Mouse (Mus musculus) limb, embryonic 10.5 days (tissue): ENCODE data around the gene Aqp1. TPM values are rescaled to one million over a fixed set of nuclear protein-coding genes. Genes with fewer than 3 reads are reported as not detected.
A peak's percentile ranks its signal among the peaks of the same experiment; 100 is the strongest.

Experiments
- DNase-seq: peaks from one replicate; pipeline ENCODE4 v3.0.0-alpha.2; 2017; ENCODE audit warnings: low spot score
- H3K27ac ChIP-seq: fragments of 300-500 bp; sonication (generic); 2 replicates; pipeline ENCODE4 v1.5.1; 2016; ENCODE audit warnings: mild to moderate bottlenecking
- H3K27me3 ChIP-seq: fragments of 300-500 bp; sonication (generic); 2 replicates; pipeline ENCODE4 v1.6.1; 2016; ENCODE audit warnings: low read depth, mild to moderate bottlenecking; ENCODE audit not compliant: poor library complexity, severe bottlenecking
- H3K36me3 ChIP-seq: fragments of 300-500 bp; sonication (generic); 2 replicates; pipeline ENCODE4 v1.6.1; 2016; ENCODE audit warnings: mild to moderate bottlenecking, moderate library complexity
- H3K4me1 ChIP-seq: fragments of 300-500 bp; sonication (generic); 2 replicates; pipeline ENCODE4 v1.6.1; 2016
- H3K4me3 ChIP-seq: fragments of 300-500 bp; sonication (generic); 2 replicates; pipeline ENCODE4 v1.5.1; 2016; ENCODE audit warnings: mild to moderate bottlenecking, moderate library complexity
- H3K9me3 ChIP-seq: fragments of 300-500 bp; sonication (generic); replicated peaks from 2 replicates; pipeline ENCODE4 v1.6.1; 2016; ENCODE audit warnings: mild to moderate bottlenecking
- WGBS: fragments of 180-500 bp; shearing (Covaris S2); methylation state at CpG from one replicate; pipeline ENCODE4 v1.1.7; 2016; 5-methylcytosine and 5-hydroxymethylcytosine counted together
- polyA plus RNA-seq: library from polyadenylated mRNA; unstranded; fragments of >200 nt; fragmentation: Nextera tagmentation; extraction: Ambion mirVana; gene quantifications from 2 replicates; pipeline ENCODE4 v1.2.1, GENCODE M21; 2016

The Aqp1 gene
- polyA plus RNA-seq, 1 experiment from 2014 or later, result 1.1 TPM

DNA sequence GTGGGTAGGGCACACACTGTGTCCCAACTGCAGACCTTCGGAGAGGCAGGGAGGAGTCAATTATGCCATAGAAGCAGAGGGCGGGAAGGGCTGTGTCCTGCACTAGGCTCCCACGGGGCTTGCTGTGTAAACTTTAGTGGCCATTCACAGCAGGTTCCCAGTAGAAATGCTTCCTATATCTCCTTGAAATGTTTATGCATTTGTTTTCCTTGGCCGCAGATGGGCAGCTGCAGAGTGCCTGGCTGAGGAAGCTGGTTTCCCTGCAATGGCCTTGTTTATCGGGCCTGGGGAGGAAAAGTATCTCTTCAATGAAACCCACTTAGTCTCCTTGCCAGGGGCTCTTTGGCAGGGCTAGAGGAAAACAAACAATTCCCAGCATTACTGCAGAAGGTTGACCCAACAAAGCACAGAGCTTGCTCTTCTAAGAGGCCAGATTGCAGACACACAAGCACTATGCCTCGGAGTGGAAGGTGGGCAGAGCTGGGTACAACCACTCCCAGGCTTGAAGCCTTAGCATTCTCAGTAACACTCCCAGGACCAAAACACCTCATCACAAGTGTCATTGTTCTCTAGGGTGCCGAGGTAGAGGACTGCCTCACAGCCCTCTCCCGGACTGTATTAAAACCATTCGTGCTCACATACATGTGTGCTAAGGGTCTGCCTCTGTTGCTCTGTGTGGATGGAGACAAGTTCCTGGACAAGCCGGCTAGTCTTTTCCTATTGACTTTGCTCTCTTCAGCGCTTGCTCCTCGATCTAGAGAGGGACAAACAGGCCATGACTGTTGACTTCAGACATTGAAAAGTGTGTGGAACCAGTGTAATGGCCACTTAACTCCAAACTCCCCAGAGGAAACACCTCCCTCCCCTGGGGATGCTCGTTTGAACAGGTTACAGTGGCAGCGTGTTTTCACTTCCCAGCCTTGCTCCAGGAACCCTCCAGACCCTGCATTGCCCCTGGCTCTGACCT lies 16.4 kb upstream of the Aqp1 start:
- Histone ChIP-seq H3K4me1 (peaks cover 18% of the 10 kb centered on the region; the same call in 1 of the 2 replicates), H3K4me3 (no peak overlapping the region), H3K27me3 (no peaks in the 10 kb centered on the region), H3K27ac (no peak overlapping the region), H3K36me3 (0 out of 2 replicates have a peak, but pooled peaks cover 8% of the 10 kb centered on the region), H3K9me3 (no peaks in the 10 kb centered on the region)
- WGBS, result 71% methylated on average over 14 of the region's 14 CpGs
- no peak for DNase-seq

DNA sequence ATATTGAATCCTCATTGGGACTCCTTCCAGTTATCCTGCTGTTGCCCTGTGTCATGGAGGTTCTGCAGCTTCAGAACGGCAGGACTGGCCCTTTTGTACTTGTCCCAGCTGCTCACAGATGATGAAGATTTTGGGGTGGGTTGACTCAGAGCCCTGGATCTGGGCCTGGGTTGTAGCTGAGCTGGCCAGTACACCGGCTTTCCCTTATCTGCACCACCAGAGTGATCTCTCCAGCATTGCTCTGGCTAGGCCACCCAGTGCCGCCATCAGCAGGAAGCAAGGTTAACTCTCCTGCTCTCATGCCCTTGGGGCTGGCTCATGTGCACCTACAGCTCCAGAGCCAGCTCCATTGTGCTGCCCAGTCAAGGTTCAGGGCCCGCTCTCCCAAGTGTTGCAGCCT lies 15.3 kb upstream of the Aqp1 start:
- Histone ChIP-seq H3K9me3 (no peaks in the 10 kb centered on the region), H3K27me3 (no peaks in the 10 kb centered on the region), H3K4me1 (peaks cover 21% of the 10 kb centered on the region; the same call in 1 of the 2 replicates), H3K27ac (no peak overlapping the region; the same call in 1 of the 2 replicates), H3K4me3 (no peak overlapping the region), H3K36me3 (0 out of 2 replicates have a peak, but pooled peaks cover 8% of the 10 kb centered on the region)
- WGBS, result 84% methylated on average over 4 of the region's 4 CpGs
- DNase-seq, result no peak

DNA sequence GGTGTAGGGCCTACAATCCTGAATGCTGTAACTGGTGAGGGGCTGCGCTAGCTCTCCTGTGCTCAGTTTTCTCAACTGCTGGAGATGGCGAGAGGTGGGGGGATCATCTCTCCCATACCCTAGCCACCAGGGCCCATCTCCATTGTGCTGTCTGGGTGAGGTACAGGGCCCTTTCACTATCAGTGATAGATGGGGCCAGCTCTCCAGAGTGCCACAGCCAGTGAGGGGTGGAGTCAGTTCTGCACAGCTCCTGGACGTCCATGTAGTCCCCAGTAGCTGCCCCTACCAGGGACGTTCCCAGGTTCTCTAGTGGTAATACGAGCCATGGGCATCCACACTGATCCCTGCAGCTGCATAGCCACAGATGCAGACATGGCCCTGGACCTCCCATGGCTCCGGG lies 14.7 kb upstream of the Aqp1 start:
- DNase-seq, result no peak
- Histone ChIP-seq H3K9me3 (no peaks in the 10 kb centered on the region), H3K4me1 (peaks cover 21% of the 10 kb centered on the region; the same call in 1 of the 2 replicates), H3K36me3 (0 out of 2 replicates have a peak, but pooled peaks cover 8% of the 10 kb centered on the region), H3K27ac (no peak overlapping the region; the same call in 1 of the 2 replicates), H3K27me3 (no peaks in the 10 kb centered on the region), H3K4me3 (no peak overlapping the region)
- WGBS, result 66% methylated on average over 6 of the region's 6 CpGs

DNA sequence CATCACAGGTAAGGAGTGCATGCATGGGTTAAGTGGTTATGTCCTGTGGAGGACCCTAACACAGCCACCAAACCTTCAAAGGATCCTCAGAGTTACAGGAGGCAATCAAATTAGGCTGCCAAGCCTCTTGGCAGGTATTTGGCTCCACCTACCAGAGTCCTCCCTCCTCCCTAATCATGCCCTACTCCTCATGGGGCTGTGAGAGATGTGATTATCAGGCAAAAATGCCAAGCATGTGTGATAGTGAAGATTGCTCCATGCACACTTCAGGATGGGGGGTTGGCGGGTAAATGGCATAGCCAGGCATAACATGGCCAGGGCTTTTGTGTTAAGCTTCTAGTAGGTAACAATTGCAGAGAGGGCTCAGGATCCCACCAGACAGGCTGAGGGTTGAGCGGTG lies 13.3 kb upstream of the Aqp1 start:
- Histone ChIP-seq H3K27ac (no peak overlapping the region), H3K9me3 (no peaks in the 10 kb centered on the region), H3K4me1 (peaks cover 21% of the 10 kb centered on the region; the same call in 1 of the 2 replicates), H3K4me3 (no peak overlapping the region), H3K36me3 (0 out of 2 replicates have a peak, but pooled peaks cover 8% of the 10 kb centered on the region), H3K27me3 (no peaks in the 10 kb centered on the region)
- DNase-seq, result no peak
- WGBS, result 91% methylated on average over 2 of the region's 2 CpGs

DNA sequence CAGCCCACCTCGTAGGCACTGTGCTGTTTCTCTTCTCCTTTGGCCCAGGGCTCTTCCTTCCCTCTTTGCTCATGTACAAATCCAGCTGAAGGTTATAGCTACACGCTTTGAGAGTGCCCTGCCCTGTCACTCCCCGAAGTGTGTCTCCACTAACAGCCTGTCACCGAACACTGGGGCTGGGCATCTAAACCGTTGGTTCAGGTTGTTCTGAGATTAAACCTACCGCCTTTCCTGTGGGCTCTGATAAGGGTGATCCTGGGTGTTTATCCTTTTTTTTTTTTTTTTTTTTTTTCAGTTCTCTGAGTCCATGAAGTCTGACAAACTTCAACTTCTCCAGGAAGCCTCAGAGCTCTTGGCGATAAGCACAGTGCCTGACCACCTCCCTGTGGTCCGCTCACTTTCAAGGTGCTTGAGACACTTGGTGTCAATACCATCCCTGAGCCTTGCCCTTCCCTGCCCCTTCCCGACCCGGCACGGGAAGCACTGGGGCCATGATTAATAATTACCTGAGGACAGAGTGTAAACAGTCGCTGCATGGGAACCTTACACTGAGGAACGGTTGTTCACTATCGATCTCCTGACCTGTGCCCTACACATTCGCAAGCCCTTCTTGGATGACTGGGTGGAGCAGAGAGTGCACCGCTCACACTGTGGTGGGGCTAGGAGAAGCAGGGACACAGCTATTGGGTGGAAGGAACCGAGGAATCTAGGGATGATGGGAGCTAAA lies 12.2 kb upstream of the Aqp1 start:
- H3K4me1 ChIP-seq, result peaks cover 21% of the 10 kb centered on the region; the same call in 1 of the 2 replicates
- H3K4me3 ChIP-seq, result no peak overlapping the region
- no peak for DNase-seq
- H3K27ac ChIP-seq, result no peak overlapping the region
- WGBS, result 85% methylated on average over 17 of the region's 17 CpGs
- H3K9me3 ChIP-seq, result no peaks in the 10 kb centered on the region
- 0 out of 2 replicates have a peak, but pooled peaks cover under 1% of the 10 kb centered on the region for H3K36me3 ChIP-seq
- H3K27me3 ChIP-seq, result no peaks in the 10 kb centered on the region

DNA sequence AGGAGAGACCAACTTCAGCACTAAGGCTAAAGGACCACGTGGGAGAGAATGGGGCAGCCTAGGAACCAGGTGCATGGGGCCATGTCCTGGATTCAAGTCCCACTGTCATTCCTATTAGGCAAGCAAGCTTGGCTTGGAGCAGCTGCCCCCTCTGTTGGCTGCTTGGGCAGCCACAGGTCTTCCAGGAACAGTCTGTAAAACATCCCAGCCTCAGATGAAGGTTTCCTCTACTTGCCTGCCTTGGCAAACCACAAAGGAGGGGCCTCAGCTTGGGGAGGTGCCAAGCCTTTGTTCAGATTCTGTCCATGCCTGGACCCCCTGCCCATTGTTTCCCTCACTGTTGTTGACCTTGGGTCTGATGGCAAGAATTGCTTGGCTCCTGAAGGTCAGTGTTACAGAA lies 11.4 kb upstream of the Aqp1 start:
- no peak for DNase-seq
- H3K27ac ChIP-seq, result no peak overlapping the region
- WGBS, result 86% methylated on average over 1 of the region's 1 CpGs

DNA sequence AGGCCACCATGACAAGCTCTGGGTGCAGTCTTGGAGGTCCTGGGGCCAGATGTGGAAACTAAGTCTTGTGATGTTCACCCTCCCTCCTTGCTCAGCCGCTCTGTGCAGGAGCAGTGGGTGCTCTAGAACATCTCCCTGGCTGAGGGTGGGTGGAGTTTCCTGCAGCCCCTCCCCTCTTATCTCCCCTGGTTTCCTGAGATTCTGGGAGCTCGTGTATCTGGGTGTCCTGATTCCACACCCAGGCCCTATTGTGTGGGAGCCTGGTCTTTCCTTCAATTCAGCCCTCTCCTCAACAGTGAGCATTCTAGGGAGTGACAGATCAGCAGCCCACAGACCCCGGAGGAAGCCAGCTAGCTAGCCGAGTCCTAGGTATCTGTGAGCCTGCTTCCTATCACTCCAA lies 9.9 kb upstream of the Aqp1 start:
- Histone ChIP-seq H3K36me3 (no peaks in the 10 kb centered on the region), H3K27me3 (no peaks in the 10 kb centered on the region), H3K4me1 (peaks cover 13% of the 10 kb centered on the region), H3K4me3 (no peak overlapping the region), H3K9me3 (no peaks in the 10 kb centered on the region), H3K27ac (no peak overlapping the region)
- WGBS, result 76% methylated on average over 4 of the region's 4 CpGs
- DNase-seq, result no peak

More for the DNA sequence above, 11.4 kb upstream of the Aqp1 start:
- Histone ChIP-seq H3K27me3 (no peaks in the 10 kb centered on the region), H3K4me1 (peaks cover 15% of the 10 kb centered on the region; the same call in 1 of the 2 replicates), H3K36me3 (no peaks in the 10 kb centered on the region), H3K4me3 (no peak overlapping the region), H3K9me3 (no peaks in the 10 kb centered on the region)

DNA sequence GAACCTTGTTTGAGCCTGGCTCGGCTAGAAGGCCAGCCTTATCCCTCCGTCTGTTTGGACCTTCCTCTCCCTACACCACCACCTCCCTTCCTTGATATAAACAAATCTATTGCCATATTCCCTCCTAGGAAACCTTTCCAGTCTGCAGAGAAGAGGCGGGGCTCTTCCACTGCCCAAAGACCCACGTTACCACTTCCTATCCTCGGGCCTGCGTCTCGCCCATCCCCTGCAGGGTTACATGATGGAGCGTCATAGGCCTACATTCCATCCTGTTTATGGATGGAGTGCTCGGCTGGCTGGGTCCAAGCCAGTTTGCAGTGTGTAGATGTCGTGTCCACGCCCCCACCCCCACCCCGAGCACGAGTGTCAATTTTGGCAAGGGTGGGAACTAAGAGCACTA lies 8.9 kb upstream of the Aqp1 start:
- Histone ChIP-seq H3K4me1 (peaks cover 15% of the 10 kb centered on the region), H3K4me3 (no peak overlapping the region), H3K9me3 (no peaks in the 10 kb centered on the region), H3K27me3 (no peaks in the 10 kb centered on the region), H3K36me3 (no peaks in the 10 kb centered on the region), H3K27ac (no peak overlapping the region)
- WGBS, result 90% methylated on average over 13 of the region's 13 CpGs
- no peak for DNase-seq

DNA sequence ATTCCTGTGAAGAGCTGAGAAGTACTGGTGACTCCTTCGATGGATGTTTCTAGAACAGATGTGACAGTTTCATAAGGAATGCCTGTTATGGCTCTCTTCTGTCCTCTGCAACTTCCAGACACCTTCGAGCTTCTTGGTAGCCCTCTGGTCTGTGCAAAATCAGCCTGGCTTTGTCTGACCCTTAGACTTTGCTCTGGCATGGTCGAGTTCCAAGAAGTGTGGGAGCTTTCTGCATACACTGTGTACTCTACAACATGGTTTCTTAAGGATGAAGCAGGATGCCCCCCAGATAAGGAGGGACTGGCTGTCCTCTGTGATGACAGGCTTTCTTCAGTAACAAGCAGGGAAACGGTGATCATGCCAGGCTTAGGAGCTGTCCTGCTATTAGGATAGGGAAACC lies 8.1 kb upstream of the Aqp1 start:
- Histone ChIP-seq H3K4me3 (no peak overlapping the region), H3K36me3 (no peaks in the 10 kb centered on the region), H3K9me3 (no peaks in the 10 kb centered on the region), H3K27me3 (no peaks in the 10 kb centered on the region), H3K27ac (no peak overlapping the region), H3K4me1 (peaks cover 19% of the 10 kb centered on the region)
- DNase-seq, result no peak
- 83% methylated on average over 4 of the region's 4 CpGs for WGBS

DNA sequence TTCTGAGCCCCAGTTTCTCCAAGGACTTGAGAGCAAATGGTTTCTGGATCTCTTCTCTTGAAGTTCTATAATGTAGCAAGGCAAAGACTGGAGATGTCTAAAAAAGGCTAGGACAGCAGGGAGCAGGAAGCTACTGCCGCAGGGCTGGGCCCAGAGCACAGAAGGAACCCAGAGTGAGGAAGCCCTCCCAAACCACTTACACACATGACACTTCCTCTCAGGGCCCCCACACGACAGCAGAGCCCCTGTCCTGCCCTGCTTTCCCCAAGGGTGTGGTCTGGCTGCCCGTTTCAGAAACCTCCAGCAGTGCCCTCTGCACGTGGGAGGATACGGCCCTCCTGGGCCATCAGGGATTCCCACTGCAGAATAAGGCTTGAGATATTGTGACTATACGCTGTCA lies 4.9 kb upstream of the Aqp1 start:
- H3K36me3 ChIP-seq, result no peaks in the 10 kb centered on the region
- no peaks in the 10 kb centered on the region for H3K9me3 ChIP-seq
- no peak overlapping the region for H3K27ac ChIP-seq
- 66% methylated on average over 6 of the region's 6 CpGs for WGBS
- no peak for DNase-seq
- H3K27me3 ChIP-seq, result no peaks in the 10 kb centered on the region
- H3K4me1 ChIP-seq, result peaks cover 36% of the 10 kb centered on the region
- no peak overlapping the region for H3K4me3 ChIP-seq

DNA sequence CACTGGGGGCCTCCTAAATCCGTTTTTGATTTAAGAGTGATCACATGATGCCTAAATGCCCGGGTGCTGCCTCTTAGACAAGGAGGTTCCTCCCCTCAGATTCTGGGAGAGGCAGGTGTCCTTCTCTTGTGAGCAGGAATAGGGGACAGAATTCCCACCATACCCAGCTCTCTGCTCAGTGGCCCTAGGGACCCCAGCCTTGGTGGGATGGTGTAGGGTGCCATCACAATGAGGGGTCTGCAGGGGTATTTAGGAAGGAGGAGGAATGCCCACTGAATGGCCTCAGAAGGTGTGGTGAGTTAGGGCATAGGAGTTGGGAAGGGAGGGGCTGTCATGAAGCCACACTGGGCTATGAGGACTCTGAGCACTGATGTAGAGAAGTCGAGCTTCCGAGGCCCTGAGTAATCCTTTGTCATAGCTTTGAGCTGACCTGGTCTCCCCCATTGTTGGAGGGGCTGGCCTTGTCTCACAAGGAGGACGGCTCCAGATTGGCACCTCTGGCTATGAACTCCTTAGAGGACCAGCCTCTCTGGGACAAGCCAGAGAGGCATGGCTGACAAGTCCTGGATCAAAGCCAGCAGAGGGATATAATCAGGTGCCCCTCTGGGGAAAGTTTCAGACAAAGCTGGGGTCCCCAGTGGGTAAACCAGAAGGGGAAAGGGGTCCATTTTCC lies 4.0 kb upstream of the Aqp1 start:
- H3K9me3 ChIP-seq, result no peaks in the 10 kb centered on the region
- H3K27ac ChIP-seq, result no peak overlapping the region
- H3K4me3 ChIP-seq, result no peak overlapping the region
- H3K36me3 ChIP-seq, result no peaks in the 10 kb centered on the region
- H3K27me3 ChIP-seq, result no peaks in the 10 kb centered on the region
- DNase-seq, result no peak
- peaks cover 41% of the 10 kb centered on the region for H3K4me1 ChIP-seq
- WGBS, result 75% methylated on average over 5 of the region's 5 CpGs

DNA sequence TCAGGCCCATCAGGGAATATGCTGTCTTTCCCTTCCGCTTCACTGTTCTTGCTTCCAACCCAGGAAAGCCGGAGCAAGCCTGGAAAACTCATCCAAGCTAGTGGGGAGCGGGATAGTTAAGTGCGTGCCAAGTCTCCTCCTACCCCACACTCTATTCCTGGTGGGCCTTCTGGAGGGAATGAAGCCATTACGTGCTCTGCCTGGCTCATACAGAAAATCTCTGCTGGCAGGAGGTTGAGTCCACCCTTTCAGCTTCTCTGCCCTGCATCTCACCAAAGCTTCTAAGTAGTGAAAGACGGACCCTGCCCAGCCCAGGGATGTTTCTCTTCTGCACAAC lies 3.5 kb upstream of the Aqp1 start:
- WGBS, result 90% methylated on average over 6 of the region's 6 CpGs

More for the DNA sequence above, 3.5 kb upstream of the Aqp1 start:
- Histone ChIP-seq H3K4me1 (peaks cover 41% of the 10 kb centered on the region), H3K27ac (0 out of 2 replicates have a peak overlapping the region, but pooled peaks have one; percentile 3), H3K4me3 (no peak overlapping the region), H3K27me3 (no peaks in the 10 kb centered on the region), H3K9me3 (no peaks in the 10 kb centered on the region), H3K36me3 (no peaks in the 10 kb centered on the region)
- no peak for DNase-seq
